Mouse (Mus musculus): ENCODE measurements around the gene Abcb7. TPM values are rescaled to one million over a fixed set of nuclear protein-coding genes. Genes with fewer than 3 reads are reported as not detected.

Gene Abcb7
- polyA plus RNA-seq, 1 experiment from 2014 or later: 10.1 TPM

Other genes with a start within 250 kb of the Abcb7 start
- 18.1 and 19.4 TPM in 2 replicates for gene Nexmif, start 212.7 kb downstream of the Abcb7 start, polyA plus RNA-seq (2015; fragmentation: Nextera tagmentation; extraction: Ambion mirVana)
- 1.4 and 1.9 TPM in 2 replicates for gene Uprt, start 69.0 kb upstream of the Abcb7 start, polyA plus RNA-seq (2015; fragmentation: Nextera tagmentation; extraction: Ambion mirVana)

All from forebrain, embryonic 16.5 days (tissue).